Mouse (Mus musculus) kidney, adult 10 weeks (tissue): Measurements from ENCODE around the gene Gm29110. TPM values are rescaled to one million over a fixed set of nuclear protein-coding genes. Genes with fewer than 3 reads are reported as not detected.

Experiments used
- polyA plus RNA-seq: library from polyadenylated mRNA; stranded (reverse); fragments of 350-450 nt; fragmentation: Illumina TruSeq; extraction: RNeasy Lipid Tissue Mini Kit (QIAGEN cat#74804); gene quantifications from one replicate; pipeline ENCODE4 v1.2.3, GENCODE M21; 2014; ENCODE audit warnings: low read depth, low replicate concordance

Gm29110 gene
- not detected for polyA plus RNA-seq

DNA sequence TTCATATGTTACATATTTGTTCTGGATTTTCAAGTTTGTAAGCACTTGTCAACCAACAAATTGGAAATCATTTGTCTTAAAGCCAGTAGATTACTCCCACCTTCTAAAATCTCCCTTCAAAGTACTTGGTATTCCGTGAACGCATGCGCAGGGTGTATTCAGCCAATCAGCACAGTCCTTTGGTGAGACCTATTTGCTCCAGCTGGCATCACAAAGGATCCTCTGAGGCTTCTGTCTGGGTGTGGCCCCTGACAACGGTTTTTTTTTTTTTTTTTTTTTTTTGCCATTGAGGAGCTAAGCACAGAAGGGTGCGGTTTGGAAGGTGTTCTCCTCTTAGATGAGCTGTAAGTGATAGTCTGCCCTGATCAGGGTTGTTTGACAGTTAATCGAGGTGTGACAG lies at the start of gene Gm29110:
Gene Gm29110 (plus strand): TSS at position 301 of the 400 bp plus-strand sequence.

Other genes with a start within 250 kb of the Gm29110 start
- gene Gm21913, start 153.4 kb downstream of the Gm29110 start, polyA plus RNA-seq: not detected